Mouse (Mus musculus) intestine, embryonic 16.5 days (tissue): ENCODE data around the gene Antxr1. TPM values are rescaled to one million over a fixed set of nuclear protein-coding genes. Genes with fewer than 3 reads are reported as not detected.
A peak's percentile ranks its signal among the peaks of the same experiment; 100 is the strongest.
"Not testable (repeated sequence)": the region's sequence is repeated elsewhere in the genome, so short reads cannot be mapped to it uniquely, and the experiment has no call there.

Source experiments
- ATAC-seq: fragments of 200-750 bp; cut with Nextera tagmentation; 2 replicates; pipeline ENCODE4 v1.8.0; 2017; ENCODE audit warnings: moderate TSS enrichment, moderate library complexity
- H3K27ac ChIP-seq: fragments of 300-500 bp; sonication (generic); 2 replicates; pipeline ENCODE4 v1.5.1; 2014; ENCODE audit warnings: mild to moderate bottlenecking, low read length
- H3K27me3 ChIP-seq: fragments of 300-500 bp; sonication (generic); replicated peaks from 2 replicates; pipeline ENCODE4 v1.6.1; 2014; ENCODE audit warnings: low read length, control low read depth, mixed read lengths; ENCODE audit not compliant: control insufficient read depth, insufficient read depth
- H3K36me3 ChIP-seq: fragments of 300-500 bp; sonication (generic); 2 replicates; pipeline ENCODE4 v1.6.1; 2014; ENCODE audit warnings: low read length, control low read depth; ENCODE audit not compliant: control insufficient read depth, insufficient read depth
- H3K4me1 ChIP-seq: fragments of 300-500 bp; sonication (generic); 2 replicates; pipeline ENCODE4 v1.6.1; 2014; ENCODE audit warnings: low read length, control low read depth, mixed read lengths; ENCODE audit not compliant: control insufficient read depth, insufficient read depth
- H3K4me2 ChIP-seq: fragments of 300-500 bp; sonication (generic); 2 replicates; pipeline ENCODE4 v1.6.1; 2014; ENCODE audit warnings: low read depth, low read length, control low read depth
- H3K4me3 ChIP-seq: fragments of 300-500 bp; sonication (generic); 2 replicates; pipeline ENCODE4 v1.5.1; 2014; ENCODE audit warnings: mild to moderate bottlenecking, low read length
- H3K9ac ChIP-seq: fragments of 300-500 bp; sonication (generic); 2 replicates; pipeline ENCODE4 v1.6.1; 2014; ENCODE audit warnings: low read depth, low read length
- H3K9me3 ChIP-seq: fragments of 300-500 bp; sonication (generic); 2 replicates; pipeline ENCODE4 v1.6.1; 2016; ENCODE audit warnings: low read length, control low read depth; ENCODE audit not compliant: control insufficient read depth
- WGBS: fragments of 180-500 bp; shearing (Covaris S2); extraction: QIAGEN DNeasy Blood & Tissue Kit; methylation state at CpG from one replicate; pipeline ENCODE4 v1.1.7; 2014; 5-methylcytosine and 5-hydroxymethylcytosine counted together
- polyA plus RNA-seq: library from polyadenylated mRNA; unstranded; fragments of >200 nt; fragmentation: Nextera tagmentation; extraction: Ambion mirVana; gene quantifications from 2 replicates; pipeline ENCODE4 v1.2.1, GENCODE M21; 2015

Gene Antxr1
- polyA plus RNA-seq, 1 experiment from 2014 or later = 3.9 TPM

DNA sequence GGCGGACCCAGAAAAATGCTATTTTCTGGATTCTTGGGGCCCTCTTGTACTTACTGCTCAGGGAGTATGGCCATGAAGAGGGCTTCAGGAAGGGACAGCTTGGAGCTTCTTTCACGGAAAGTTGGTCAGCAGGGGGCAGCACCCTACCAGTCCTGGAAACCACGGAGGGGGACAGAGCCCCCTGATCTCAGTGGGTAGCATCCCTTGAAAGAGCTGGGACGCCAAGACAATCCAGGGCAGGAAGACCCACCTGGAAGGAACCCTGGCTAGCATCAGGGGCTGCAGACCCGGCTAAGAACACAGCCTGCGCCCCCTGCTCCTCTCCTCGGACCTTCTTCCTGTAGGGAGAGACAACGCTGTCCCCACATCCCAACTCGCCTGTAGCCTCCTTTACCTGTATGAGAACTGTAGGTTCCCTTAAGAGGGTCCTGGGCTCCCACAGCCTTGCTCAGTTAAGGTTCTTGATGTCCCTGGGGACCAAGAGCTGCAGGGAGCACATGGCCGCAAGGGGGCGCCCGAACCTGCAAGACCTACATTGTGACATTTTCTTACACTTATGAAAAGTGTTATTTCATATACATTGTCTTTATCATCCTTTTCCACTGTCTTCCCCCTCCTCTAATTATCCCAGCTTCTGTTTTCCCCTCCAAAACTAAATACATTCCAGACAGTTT, 234.2 kb downstream of the Antxr1 start:
- no peaks in the 10 kb centered on the region for H3K36me3 ChIP-seq
- peaks cover 23% of the 10 kb centered on the region for H3K4me1 ChIP-seq
- ATAC-seq = peak; percentile 77
- H3K4me3 ChIP-seq = peak overlapping the region; percentile 35
- 13% methylated on average over 12 of the region's 12 CpGs for WGBS
- H3K9ac ChIP-seq = peak overlapping the region; percentile 58
- peak overlapping the region; percentile 62 for H3K4me2 ChIP-seq
- no peaks in the 10 kb centered on the region for H3K9me3 ChIP-seq
- H3K27ac ChIP-seq = no peak overlapping the region
- H3K27me3 ChIP-seq = no peaks in the 10 kb centered on the region

DNA sequence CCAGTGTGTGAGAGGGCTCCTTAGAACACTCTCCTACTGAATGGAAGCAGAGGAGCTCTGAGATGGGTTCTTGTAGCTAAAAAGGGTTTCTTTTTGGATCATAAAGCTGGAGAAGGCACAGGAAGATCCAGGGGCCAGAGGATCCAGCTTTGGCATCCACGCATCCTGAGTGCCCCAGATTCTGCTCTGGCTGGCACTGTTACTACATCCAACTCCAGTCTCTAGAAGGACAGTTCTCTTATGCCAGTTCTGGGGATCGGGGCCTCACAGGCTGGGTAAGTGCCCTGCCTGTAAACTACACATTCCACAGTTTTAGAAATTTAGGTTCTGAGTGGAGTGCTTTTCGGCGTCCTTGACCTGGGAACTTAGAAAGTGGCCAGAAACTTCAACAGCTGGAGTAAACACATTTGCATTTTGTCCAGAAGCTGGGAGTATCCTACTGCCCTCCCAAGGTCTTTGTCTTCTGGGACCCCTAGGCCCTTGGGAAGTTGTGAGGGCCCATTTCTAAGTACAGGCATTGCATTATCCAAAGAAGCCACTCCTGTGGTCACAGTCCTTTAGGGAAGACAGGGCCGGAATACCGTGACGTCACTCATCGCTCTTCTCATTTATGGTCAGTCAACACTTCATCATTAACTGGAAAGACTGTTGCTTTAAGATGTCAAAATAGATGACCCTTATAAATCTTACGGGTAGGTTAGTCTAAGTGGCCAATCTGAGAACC, 235.2 kb downstream of the Antxr1 start:
- no peak overlapping the region for H3K4me2 ChIP-seq
- no peaks in the 10 kb centered on the region for H3K27me3 ChIP-seq
- H3K9ac ChIP-seq = no peak overlapping the region; the same call in 1 of the 2 replicates
- H3K4me1 ChIP-seq = peaks cover 23% of the 10 kb centered on the region
- no peak overlapping the region for H3K4me3 ChIP-seq
- ATAC-seq = no peak
- no peaks in the 10 kb centered on the region for H3K9me3 ChIP-seq
- H3K36me3 ChIP-seq = no peaks in the 10 kb centered on the region
- peak overlapping the region; percentile 68 for H3K27ac ChIP-seq
- 83% methylated on average over 9 of the region's 9 CpGs for WGBS

DNA sequence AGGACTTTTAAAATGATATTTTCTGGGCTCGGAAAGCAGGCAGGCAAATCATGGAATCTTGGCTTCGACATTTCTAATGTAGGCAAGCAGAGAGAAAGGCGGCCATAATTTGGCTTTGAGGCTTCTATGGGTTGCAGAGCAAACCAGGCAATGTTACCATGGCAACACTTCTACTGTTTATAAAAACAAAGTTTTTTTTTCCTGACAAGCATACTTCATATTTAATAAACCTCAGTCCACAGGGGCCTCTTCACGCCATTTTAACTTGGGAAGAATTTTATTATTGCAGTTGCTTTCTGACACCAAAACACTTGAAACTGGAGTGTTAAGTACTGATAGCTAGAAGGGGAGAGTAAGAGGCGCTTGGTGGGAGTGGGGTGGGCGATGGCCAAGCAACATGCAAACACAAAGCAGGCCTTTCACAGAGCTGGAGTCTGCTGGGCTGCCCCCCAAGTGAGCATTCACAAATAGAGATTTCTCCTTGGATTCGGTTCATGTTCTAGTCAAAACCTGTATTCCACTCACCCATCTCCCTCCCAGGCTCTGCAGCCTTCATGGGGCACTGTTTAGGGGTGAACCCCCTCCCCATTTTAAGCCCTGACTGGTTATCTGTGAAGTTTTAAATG, 235.8 kb downstream of the Antxr1 start:
- no peaks in the 10 kb centered on the region for H3K36me3 ChIP-seq
- H3K9me3 ChIP-seq = no peaks in the 10 kb centered on the region
- 44% methylated on average over 7 of the region's 7 CpGs for WGBS
- H3K4me3 ChIP-seq = no peak overlapping the region
- H3K4me2 ChIP-seq = no peak overlapping the region
- peaks cover 23% of the 10 kb centered on the region for H3K4me1 ChIP-seq
- H3K27me3 ChIP-seq = no peaks in the 10 kb centered on the region
- ATAC-seq = no peak
- no peak overlapping the region; the same call in 1 of the 2 replicates for H3K9ac ChIP-seq
- peak overlapping the region; percentile 68 for H3K27ac ChIP-seq

DNA sequence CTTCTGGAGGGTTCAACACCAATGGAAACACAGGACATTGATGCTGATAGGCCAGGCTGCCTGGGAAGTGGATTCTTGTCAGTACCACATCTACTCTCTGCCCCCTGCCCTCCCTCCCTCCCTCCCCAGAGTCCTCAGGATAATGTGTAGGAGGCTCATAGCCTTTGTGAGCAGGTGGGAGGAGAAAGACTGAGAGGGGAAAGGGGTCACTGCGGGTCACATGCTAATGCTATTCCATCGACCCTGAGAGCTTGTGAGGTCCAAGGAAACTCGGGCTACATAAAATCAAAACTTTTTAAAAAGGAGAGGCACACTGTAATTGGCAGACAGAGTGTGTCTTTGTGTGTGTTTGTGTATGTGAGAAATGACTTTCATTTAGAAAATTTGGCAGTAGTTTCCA, 236.4 kb downstream of the Antxr1 start:
- WGBS = 23% methylated on average over 3 of the region's 3 CpGs
- Histone ChIP-seq H3K9ac (no peak overlapping the region), H3K27me3 (no peaks in the 10 kb centered on the region), H3K27ac (peak overlapping the region; percentile 40; the same call in 1 of the 2 replicates), H3K9me3 (no peaks in the 10 kb centered on the region), H3K36me3 (no peaks in the 10 kb centered on the region), H3K4me1 (peaks cover 23% of the 10 kb centered on the region), H3K4me3 (no peak overlapping the region), H3K4me2 (no peak overlapping the region)
- ATAC-seq = no peak

DNA sequence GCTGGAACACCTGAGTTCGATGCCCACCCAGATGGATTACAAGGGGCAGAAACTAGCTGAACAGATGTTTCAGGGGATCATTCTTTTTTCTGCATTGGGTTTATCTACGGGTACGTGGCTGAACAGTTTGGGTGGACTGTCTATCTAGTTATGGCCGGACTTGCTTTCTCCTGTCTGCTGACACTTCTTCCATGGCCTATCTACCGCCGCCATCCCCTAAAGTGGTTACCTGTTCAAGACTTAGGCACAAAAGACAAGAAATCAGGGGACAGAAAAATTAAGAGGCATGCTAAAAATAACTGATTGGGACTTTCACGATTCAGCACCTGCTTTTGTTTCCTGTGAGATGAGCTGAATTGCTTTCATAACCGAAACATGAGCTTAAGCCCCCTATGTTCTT, 242.0 kb downstream of the Antxr1 start:
- not testable (repeated sequence) for H3K27ac ChIP-seq, H3K4me3 ChIP-seq, H3K36me3 ChIP-seq, H3K4me2 ChIP-seq, H3K9ac ChIP-seq, H3K27me3 ChIP-seq, H3K9me3 ChIP-seq, H3K4me1 ChIP-seq, ATAC-seq
- whole genome bisulfite sequencing = 89% methylated on average over 8 of the region's 8 CpGs

DNA sequence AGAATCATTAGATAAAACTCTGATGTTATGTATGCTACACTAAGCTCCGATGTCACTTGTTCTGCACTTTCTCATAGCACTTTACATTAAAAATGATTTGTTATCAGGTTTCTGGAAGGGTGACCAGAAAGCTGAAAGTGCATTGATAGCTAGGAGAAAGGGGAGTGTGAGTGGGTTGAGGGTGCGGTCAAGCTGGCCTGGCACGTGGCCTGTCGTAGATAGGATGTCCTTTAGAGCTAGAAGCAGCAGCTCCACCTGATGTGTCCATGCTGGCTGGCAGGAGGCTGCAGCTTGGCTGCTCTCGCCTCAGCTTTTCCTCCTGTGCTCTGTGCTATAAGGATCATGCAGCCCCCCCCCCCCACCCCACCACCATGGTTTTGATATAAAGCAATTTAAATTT, 243.1 kb downstream of the Antxr1 start:
- 79% methylated on average over 5 of the region's 5 CpGs for WGBS
- Histone ChIP-seq H3K4me3 (no peak overlapping the region), H3K27ac (no peak overlapping the region), H3K9me3 (no peaks in the 10 kb centered on the region), H3K27me3 (no peaks in the 10 kb centered on the region), H3K9ac (no peak overlapping the region), H3K36me3 (peaks cover 10% of the 10 kb centered on the region), H3K4me1 (no peaks in the 10 kb centered on the region), H3K4me2 (no peak overlapping the region)
- no peak for ATAC-seq

DNA sequence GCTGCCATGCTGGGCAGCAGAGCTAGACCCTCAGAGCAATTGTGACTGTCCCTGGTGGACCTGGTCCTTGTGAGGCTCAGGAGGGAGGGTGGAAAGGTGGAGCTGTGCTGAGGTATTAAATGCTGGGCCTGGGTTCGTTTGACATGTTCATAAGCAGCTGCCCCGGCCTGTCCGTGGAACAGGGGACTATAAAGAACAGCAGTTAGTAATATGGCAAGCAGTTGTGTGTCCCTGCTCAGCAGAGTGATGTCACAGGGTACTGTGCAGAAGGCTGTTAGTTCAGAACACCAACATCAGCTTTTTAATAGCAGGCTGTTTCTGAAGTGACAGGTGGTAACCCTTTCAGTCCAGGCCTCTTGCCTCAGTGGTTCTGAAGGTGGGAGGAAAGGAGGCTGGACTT, 244.7 kb downstream of the Antxr1 start:
- Histone ChIP-seq H3K27me3 (no peaks in the 10 kb centered on the region), H3K9ac (no peak overlapping the region), H3K4me3 (no peak overlapping the region), H3K36me3 (peaks cover 17% of the 10 kb centered on the region), H3K4me2 (no peak overlapping the region), H3K4me1 (no peaks in the 10 kb centered on the region), H3K9me3 (no peaks in the 10 kb centered on the region), H3K27ac (no peak overlapping the region)
- 81% methylated on average over 3 of the region's 3 CpGs for WGBS
- no peak for ATAC-seq

DNA sequence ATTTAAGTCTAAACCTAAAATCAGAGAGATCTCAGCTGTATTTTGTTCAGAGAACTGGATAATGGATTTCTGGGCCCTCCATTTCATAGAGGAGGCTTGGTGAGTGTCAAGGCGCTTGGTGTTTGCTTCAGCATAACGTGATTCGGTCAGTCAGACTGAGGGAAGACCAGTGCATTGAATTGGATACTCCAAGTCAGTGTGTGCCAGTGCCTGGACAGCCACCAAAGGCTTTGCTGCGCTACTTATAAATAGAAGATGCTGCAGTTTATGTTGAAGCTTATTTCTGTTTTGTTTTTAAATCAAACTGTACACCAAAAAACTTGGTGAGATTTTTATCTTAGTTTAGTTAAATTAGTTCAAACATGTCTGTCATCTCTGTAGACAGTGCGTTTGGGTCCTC, 247.3 kb downstream of the Antxr1 start:
- H3K36me3 ChIP-seq = peaks cover 23% of the 10 kb centered on the region
- no peak overlapping the region for H3K4me2 ChIP-seq
- no peaks in the 10 kb centered on the region for H3K27me3 ChIP-seq
- no peak for ATAC-seq
- WGBS = 91% methylated on average over 5 of the region's 5 CpGs
- no peak overlapping the region for H3K27ac ChIP-seq
- H3K9me3 ChIP-seq = no peaks in the 10 kb centered on the region
- H3K4me3 ChIP-seq = no peak overlapping the region
- no peak overlapping the region for H3K9ac ChIP-seq
- no peaks in the 10 kb centered on the region for H3K4me1 ChIP-seq

DNA sequence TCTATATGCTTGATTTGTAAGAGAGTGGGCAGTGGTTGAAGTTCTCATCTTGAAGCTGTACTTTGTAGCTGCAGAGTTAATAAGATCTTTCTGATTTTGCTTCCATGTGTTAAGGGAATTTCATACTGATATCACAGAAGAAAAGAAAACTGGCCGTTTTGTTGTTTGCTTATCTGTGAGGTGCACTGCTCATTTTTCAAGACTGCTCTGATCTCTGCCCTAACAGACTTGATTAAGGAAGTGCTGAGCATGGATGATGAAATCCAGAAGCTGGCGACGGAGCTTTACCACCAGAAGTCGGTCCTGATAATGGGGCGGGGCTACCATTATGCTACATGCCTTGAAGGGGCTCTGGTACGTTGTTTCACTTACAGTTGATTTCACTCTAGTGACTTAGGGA, 250.6 kb downstream of the Antxr1 start:
- ATAC-seq = peak; percentile 83
- Histone ChIP-seq H3K4me1 (no peaks in the 10 kb centered on the region), H3K27ac (peak overlapping the region; percentile 65), H3K9ac (no peak overlapping the region), H3K4me2 (no peak overlapping the region), H3K36me3 (peaks cover 22% of the 10 kb centered on the region), H3K27me3 (no peaks in the 10 kb centered on the region), H3K4me3 (no peak overlapping the region), H3K9me3 (no peaks in the 10 kb centered on the region)
- WGBS = 52% methylated on average over 6 of the region's 6 CpGs
